7 mouse cellular contexts compared by ENCODE assay signal in genomic region chr19:24556585-24556966, GRCm38 (mm10). TPM values are rescaled to one million over a fixed set of nuclear protein-coding genes. Genes with fewer than 3 reads are reported as not detected.
A peak's percentile ranks its signal among the peaks of the same experiment; 100 is the strongest.
DNase-seq lines count a peak whose midpoint lies in the region; ATAC-seq lines count a peak whose summit lies in the region.

No protein-coding gene starts in this region.

- peak; percentile 54 for DNase-seq in retina, embryonic 14.5 days (ENCODE audit: low spot score)
- DNase-seq in retina, postnatal 1 day: no peak
- DNase-seq in embryonic facial prominence, embryonic 14.5 days (ENCODE audit: low spot score): no peak
- DNase-seq in naive thymus-derived CD4-positive, alpha-beta T cell, adult 2 months (ENCODE audit: low read depth): peak; percentile 27
- no peak for DNase-seq in gastrocnemius, postnatal 10 days
- no peak for DNase-seq in MN1 (ENCODE audit: low spot score)

- H3K9ac ChIP-seq in embryonic facial prominence, embryonic 14.5 days (ENCODE audit: low read depth, low read length): peak overlapping the region; percentile 78; the same call in 1 of the 2 replicates
- peak overlapping the region; percentile 79 for H3K9ac ChIP-seq in intestine, embryonic 15.5 days

- no peaks in the 10 kb centered on the region for H3K9me3 ChIP-seq in embryonic facial prominence, embryonic 14.5 days (ENCODE audit: control insufficient read depth, low read length)
- H3K9me3 ChIP-seq in intestine, embryonic 15.5 days: no peaks in the 10 kb centered on the region

- H3K36me3 ChIP-seq in embryonic facial prominence, embryonic 14.5 days (ENCODE audit: control insufficient read depth, insufficient read depth, low read length): no peaks in the 10 kb centered on the region
- H3K36me3 ChIP-seq in intestine, embryonic 15.5 days: no peaks in the 10 kb centered on the region

- H3K4me3 ChIP-seq in embryonic facial prominence, embryonic 14.5 days (ENCODE audit: low read depth, low read length): peak overlapping the region; percentile 80
- peak overlapping the region; percentile 89 for H3K4me3 ChIP-seq in intestine, embryonic 15.5 days (replicated peaks)

- 3% methylated on average over 12 of the region's 12 CpGs for WGBS in embryonic facial prominence, embryonic 14.5 days
- WGBS in intestine, embryonic 15.5 days: 1% methylated on average over 12 of the region's 12 CpGs

- H3K27ac ChIP-seq in embryonic facial prominence, embryonic 14.5 days (replicated peaks; ENCODE audit: low read depth, low read length): no peak overlapping the region
- peak overlapping the region; percentile 87; the same call in 1 of the 2 replicates for H3K27ac ChIP-seq in intestine, embryonic 15.5 days

- no peak; the same call in 1 of the 2 replicates for ATAC-seq in embryonic facial prominence, embryonic 14.5 days (ENCODE audit: low read depth)
- ATAC-seq in intestine, embryonic 15.5 days: no peak

- peaks cover 20% of the 10 kb centered on the region for H3K4me1 ChIP-seq in embryonic facial prominence, embryonic 14.5 days (ENCODE audit: control insufficient read depth, insufficient read depth, low read length)
- H3K4me1 ChIP-seq in intestine, embryonic 15.5 days (replicated peaks): peaks cover 14% of the 10 kb centered on the region

- H3K27me3 ChIP-seq in embryonic facial prominence, embryonic 14.5 days (replicated peaks; ENCODE audit: control insufficient read depth, insufficient read depth, low read length): peaks cover 33% of the 10 kb centered on the region
- H3K27me3 ChIP-seq in intestine, embryonic 15.5 days (replicated peaks): no peaks in the 10 kb centered on the region

- peak overlapping the region; percentile 96 for H3K4me2 ChIP-seq in embryonic facial prominence, embryonic 14.5 days (ENCODE audit: low read depth, low read length)
- H3K4me2 ChIP-seq in intestine, embryonic 15.5 days (replicated peaks): peak overlapping the region; percentile 91

RNA-seq across cellular contexts. Expression of gene Pip5k1b, which starts 0.9 kb away (rescaled TPM):
- polyA plus RNA-seq in embryonic facial prominence, embryonic 14.5 days (2014; fragmentation: Nextera tagmentation; extraction: Ambion mirVana): 0.89 and 1.6 TPM in 2 replicates
- 17.2 and 18.2 TPM in 2 replicates for polyA plus RNA-seq in intestine, embryonic 15.5 days (2015; fragmentation: Nextera tagmentation; extraction: Ambion mirVana)
- total RNA-seq in gastrocnemius, postnatal 10 days (2021): 1 to 10 TPM; 1.2 to 1.6 TPM

Comparison
In these comparisons a context has a peak if more than half of its experiments do, and no peak if none do; other contexts are left out.
1. DNase-seq: peak in retina, embryonic 14.5 days (single experiment) and naive thymus-derived CD4-positive, alpha-beta T cell, adult 2 months (single experiment); none in retina, postnatal 1 day (single experiment), embryonic facial prominence, embryonic 14.5 days (single experiment), gastrocnemius, postnatal 10 days (single experiment) and MN1 (single experiment).